Mouse (Mus musculus) liver, adult 2 months (tissue): Measurements from ENCODE around the gene Rbm34. TPM values are rescaled to one million over a fixed set of nuclear protein-coding genes. Genes with fewer than 3 reads are reported as not detected.
A peak's percentile ranks its signal among the peaks of the same experiment; 100 is the strongest.
"Not testable (repeated sequence)": the region's sequence is repeated elsewhere in the genome, so short reads cannot be mapped to it uniquely, and the experiment has no call there.

Experiments used
- DNase-seq: peaks from one replicate; pipeline ENCODE4 v3.0.0-alpha.2; 2011; ENCODE audit warnings: low read depth, low spot score; ENCODE audit errors: extremely low read depth
- H3K27ac ChIP-seq: fragments of 200-500 bp; replicated peaks from 2 replicates; pipeline ENCODE4 v1.5.1; 2012; ENCODE audit warnings: low read depth, mild to moderate bottlenecking, control low read depth, inconsistent platforms, low read length; ENCODE audit not compliant: insufficient read depth
- H3K27me3 ChIP-seq: fragments of 200-500 bp; 2 replicates; pipeline ENCODE4 v1.6.1; 2012; ENCODE audit warnings: mild to moderate bottlenecking, moderate library complexity, low read length, inconsistent platforms; ENCODE audit not compliant: control insufficient read depth, insufficient read depth
- H3K36me3 ChIP-seq: fragments of 200-500 bp; 2 replicates; pipeline ENCODE4 v1.6.1; 2012; ENCODE audit warnings: low read length, inconsistent platforms; ENCODE audit not compliant: control insufficient read depth, insufficient read depth
- H3K4me1 ChIP-seq: fragments of 200-500 bp; 2 replicates; pipeline ENCODE4 v1.6.1; 2011; ENCODE audit warnings: low read length; ENCODE audit not compliant: control insufficient read depth, insufficient read depth
- H3K4me3 ChIP-seq: fragments of 200-500 bp; 2 replicates; pipeline ENCODE4 v1.5.1; 2011; ENCODE audit warnings: low read depth, mild to moderate bottlenecking, control low read depth, low read length, moderate library complexity; ENCODE audit not compliant: insufficient read depth
- H3K79me2 ChIP-seq: fragments of 200-500 bp; 2 replicates; pipeline ENCODE4 v1.6.1; 2012; ENCODE audit warnings: inconsistent platforms, mild to moderate bottlenecking, low read length, moderate library complexity; ENCODE audit not compliant: control insufficient read depth, insufficient read depth
- H3K9ac ChIP-seq: fragments of 200-500 bp; 2 replicates; pipeline ENCODE4 v1.6.1; 2012; ENCODE audit warnings: low read depth, mild to moderate bottlenecking, control low read depth, inconsistent platforms, low read length
- CTCF ChIP-seq: fragments of 200-500 bp; IDR thresholded peaks from 2 replicates; pipeline ENCODE4 v1.5.1; 2011; ENCODE audit warnings: low read depth, low read length, control low read depth
- POLR2A ChIP-seq: fragments of 200-500 bp; IDR thresholded peaks from 2 replicates; pipeline ENCODE4 v1.6.1; 2011; ENCODE audit warnings: low read length, control low read depth; ENCODE audit not compliant: insufficient read depth; ENCODE audit errors: extremely low read depth
- WGBS: fragments of 180-500 bp; shearing (Covaris S2); methylation state at CpG from one replicate; pipeline ENCODE4 v1.1.7; 2018; 5-methylcytosine and 5-hydroxymethylcytosine counted together
- polyA plus RNA-seq: library from polyadenylated mRNA; depleted of rRNA; stranded (reverse); fragments of >200 nt; gene quantifications from 2 replicates; pipeline ENCODE4 v1.2.3, GENCODE M21; 2012
- total RNA-seq: library from RNA; depleted of rRNA; stranded (reverse); fragments of >200 nt; gene quantifications from 2 replicates; pipeline ENCODE4 v1.2.3, GENCODE M21; 2014

Rbm34 gene
- total and polyA plus RNA-seq, 2 experiments: 1.5 to 6.4 TPM

DNA sequence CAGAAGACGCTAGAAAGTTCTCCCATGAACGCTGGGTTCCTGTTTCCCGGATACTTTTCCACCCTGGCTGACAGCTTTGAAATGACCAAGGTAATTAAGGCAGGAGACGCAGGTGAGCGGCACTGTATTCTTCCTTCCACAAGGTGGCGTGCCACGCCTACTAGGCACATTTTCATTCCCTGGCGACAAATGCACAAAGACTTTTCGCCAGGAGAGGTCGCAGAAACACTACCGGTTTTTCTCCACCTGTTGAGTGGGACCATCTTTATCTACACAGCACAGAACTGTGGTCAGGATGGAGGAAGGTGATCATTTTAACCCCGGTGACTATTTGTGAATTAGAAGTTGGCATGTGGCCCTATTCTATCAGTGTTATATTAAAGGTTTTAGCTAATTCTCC, 15.6 kb upstream of the Rbm34 start:
- WGBS: under 1% methylated on average over 12 of the region's 12 CpGs

DNA sequence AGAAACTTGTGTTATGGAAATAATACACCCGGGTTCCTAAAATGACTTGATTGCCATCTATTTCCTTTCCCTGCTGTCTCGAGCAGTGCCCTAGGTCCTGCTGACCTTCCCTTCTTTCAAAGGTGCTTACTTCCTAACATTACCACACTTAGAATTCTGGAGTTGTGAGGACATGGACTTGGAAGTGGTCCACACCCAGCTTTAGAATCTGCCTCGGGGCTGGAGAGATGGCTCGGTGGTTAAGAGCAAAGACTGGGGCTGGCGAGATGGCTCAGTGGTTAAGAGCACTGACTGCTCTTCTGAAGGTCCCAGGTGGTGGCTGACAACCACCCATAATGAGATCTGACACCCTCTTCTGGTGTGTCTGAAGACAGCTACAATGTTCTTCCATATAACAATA, 9.2 kb upstream of the Rbm34 start:
- H3K79me2 ChIP-seq: no peaks in the 10 kb centered on the region
- TF ChIP-seq CTCF: no peak
- no peak for TF ChIP-seq POLR2A

More for the DNA sequence above, 15.6 kb upstream of the Rbm34 start:
- peak; percentile 98 for TF ChIP-seq CTCF
- no peak for TF ChIP-seq POLR2A
- Histone ChIP-seq H3K79me2 (no peaks in the 10 kb centered on the region), H3K27me3 (no peaks in the 10 kb centered on the region), H3K27ac (no peak overlapping the region), H3K4me3 (no peak overlapping the region), H3K36me3 (no peaks in the 10 kb centered on the region), H3K4me1 (no peaks in the 10 kb centered on the region), H3K9ac (no peak overlapping the region)
- DNase-seq: peak; percentile 69

GRCm38 (mm10) chr8:126979091-126979920, 8.4 kb upstream of the Rbm34 start:
- Histone ChIP-seq H3K36me3 (no peaks in the 10 kb centered on the region), H3K27ac (no peak overlapping the region), H3K9ac (peak overlapping the region; percentile 34; the same call in 1 of the 2 replicates), H3K27me3 (no peaks in the 10 kb centered on the region; the same call in 1 of the 2 replicates), H3K79me2 (no peaks in the 10 kb centered on the region), H3K4me1 (peaks cover 3% of the 10 kb centered on the region; the same call in 1 of the 2 replicates), H3K4me3 (no peak overlapping the region)
- no peak for TF ChIP-seq CTCF
- TF ChIP-seq POLR2A: no peak
- WGBS: 30% methylated on average over 27 of the region's 27 CpGs
- DNase-seq: no peak

More for the DNA sequence above, 9.2 kb upstream of the Rbm34 start:
- peaks cover 3% of the 10 kb centered on the region; the same call in 1 of the 2 replicates for H3K4me1 ChIP-seq
- DNase-seq: no peak
- H3K27ac ChIP-seq: no peak overlapping the region
- no peak overlapping the region for H3K4me3 ChIP-seq
- no peaks in the 10 kb centered on the region for H3K36me3 ChIP-seq
- WGBS: 77% methylated on average over 5 of the region's 5 CpGs
- no peaks in the 10 kb centered on the region; the same call in 1 of the 2 replicates for H3K27me3 ChIP-seq
- no peak overlapping the region for H3K9ac ChIP-seq

- WGBS: 34% methylated on average over 3 of the region's 3 CpGs
- H3K9ac ChIP-seq, H3K4me1 ChIP-seq, H3K4me3 ChIP-seq, H3K36me3 ChIP-seq, H3K79me2 ChIP-seq, H3K27me3 ChIP-seq, H3K27ac ChIP-seq, DNase-seq: not testable (repeated sequence)
Observed at GRCm38 (mm10) chr8:126978535-126978934, 7.7 kb upstream of the Rbm34 start.

DNA sequence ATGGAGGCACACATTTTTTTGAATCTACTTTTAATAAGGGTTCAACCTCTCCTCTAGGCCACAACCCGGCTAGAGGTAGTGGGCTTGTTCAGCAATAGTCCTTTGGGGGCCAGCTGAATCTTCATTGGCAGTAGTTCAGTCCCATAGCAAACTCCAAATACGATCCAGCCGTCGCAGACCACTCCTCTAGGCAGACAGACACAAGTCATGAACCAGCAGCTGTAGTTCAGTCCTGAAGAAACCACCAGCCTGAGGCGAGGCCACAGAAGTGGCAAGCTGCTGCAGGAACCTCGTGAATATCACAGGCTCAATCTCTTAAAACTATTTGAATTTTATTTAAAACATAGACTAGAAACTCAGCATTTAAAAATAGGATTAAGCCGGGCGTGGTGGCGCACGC, 7.2 kb upstream of the Rbm34 start:
- Histone ChIP-seq H3K4me1 (peaks cover 3% of the 10 kb centered on the region; the same call in 1 of the 2 replicates), H3K4me3 (no peak overlapping the region)

More for the DNA sequence above, 7.2 kb upstream of the Rbm34 start:
- WGBS: 89% methylated on average over 10 of the region's 10 CpGs
- no peaks in the 10 kb centered on the region for H3K79me2 ChIP-seq
- H3K36me3 ChIP-seq: no peaks in the 10 kb centered on the region
- no peak overlapping the region for H3K27ac ChIP-seq
- DNase-seq: no peak
- no peaks in the 10 kb centered on the region; the same call in 1 of the 2 replicates for H3K27me3 ChIP-seq
- no peak overlapping the region for H3K9ac ChIP-seq
- no peak for TF ChIP-seq CTCF
- TF ChIP-seq POLR2A: no peak
